Mouse (Mus musculus): ENCODE measurements around the gene Prkn. TPM values are rescaled to one million over a fixed set of nuclear protein-coding genes. Genes with fewer than 3 reads are reported as not detected.

The Prkn gene
- polyA plus RNA-seq, 1 experiment from 2014 or later = 2.3 TPM

- no peaks in the 10 kb centered on the region for H3K27me3 ChIP-seq (ENCODE audit: control insufficient read depth, insufficient read depth, low read length)
- no peak overlapping the region for H3K9ac ChIP-seq (ENCODE audit: low read length)
- H3K4me2 ChIP-seq (replicated peaks; ENCODE audit: low read depth) = no peak overlapping the region
- H3K4me1 ChIP-seq (replicated peaks; ENCODE audit: control insufficient read depth, insufficient read depth) = no peaks in the 10 kb centered on the region
- no peak for TF ChIP-seq CTCF (IDR thresholded peaks at IDR 0.05; ENCODE audit: low read depth)
- no peak for TF ChIP-seq EP300 (optimal IDR thresholded peaks at IDR 0.05)
- ATAC-seq (ENCODE audit: low FRiP score, low TSS enrichment) = no peak
- H3K4me3 ChIP-seq (ENCODE audit: low read depth, low read length) = no peak overlapping the region
- WGBS = 77% methylated on average over 12 of the region's 12 CpGs
- no peaks in the 10 kb centered on the region for H3K9me3 ChIP-seq (ENCODE audit: control insufficient read depth, low read length)
- no peak for DNase-seq (ENCODE audit: low spot score)
- no peak overlapping the region for H3K27ac ChIP-seq (replicated peaks)
- H3K36me3 ChIP-seq (ENCODE audit: control insufficient read depth, insufficient read depth, low read length) = no peaks in the 10 kb centered on the region
Measured at GRCm38 (mm10) chr17:11730656-11731594, 890.7 kb downstream of the Prkn start.

- WGBS = 79% methylated on average over 12 of the region's 12 CpGs
- TF ChIP-seq EP300 (optimal IDR thresholded peaks at IDR 0.05) (no peak), CTCF (IDR thresholded peaks at IDR 0.05; ENCODE audit: low read depth) (no peak)
- H3K4me3 ChIP-seq (ENCODE audit: low read depth, low read length) = no peak overlapping the region
- H3K36me3 ChIP-seq (ENCODE audit: control insufficient read depth, insufficient read depth, low read length) = no peaks in the 10 kb centered on the region
- no peaks in the 10 kb centered on the region for H3K27me3 ChIP-seq (ENCODE audit: control insufficient read depth, insufficient read depth, low read length)
- H3K9ac ChIP-seq (ENCODE audit: low read length) = no peak overlapping the region
- H3K4me1 ChIP-seq (replicated peaks; ENCODE audit: control insufficient read depth, insufficient read depth) = no peaks in the 10 kb centered on the region
- DNase-seq (ENCODE audit: low spot score) (no peak), ATAC-seq (ENCODE audit: low FRiP score, low TSS enrichment) (no peak)
- H3K27ac ChIP-seq (replicated peaks) = no peak overlapping the region
- no peaks in the 10 kb centered on the region for H3K9me3 ChIP-seq (ENCODE audit: control insufficient read depth, low read length)
- no peak overlapping the region for H3K4me2 ChIP-seq (replicated peaks; ENCODE audit: low read depth)
Measured at GRCm38 (mm10) chr17:11735158-11735877, 895.1 kb downstream of the Prkn start.

- TF ChIP-seq EP300 (optimal IDR thresholded peaks at IDR 0.05) (no peak), CTCF (IDR thresholded peaks at IDR 0.05; ENCODE audit: low read depth) (no peak)
- no peak overlapping the region for H3K27ac ChIP-seq (replicated peaks)
- WGBS = 63% methylated on average over 3 of the region's 3 CpGs
Measured at GRCm38 (mm10) chr17:11736531-11736930, 896.3 kb downstream of the Prkn start.

GRCm38 (mm10) chr17:11737905-11738304 lies 897.7 kb downstream of the Prkn start:
- 93% methylated on average over 10 of the region's 10 CpGs for WGBS
- Histone ChIP-seq H3K4me3 (ENCODE audit: low read depth, low read length) (no peak overlapping the region), H3K9me3 (ENCODE audit: control insufficient read depth, low read length) (no peaks in the 10 kb centered on the region), H3K36me3 (ENCODE audit: control insufficient read depth, insufficient read depth, low read length) (no peaks in the 10 kb centered on the region), H3K4me1 (replicated peaks; ENCODE audit: control insufficient read depth, insufficient read depth) (no peaks in the 10 kb centered on the region), H3K27ac (replicated peaks) (no peak overlapping the region), H3K9ac (ENCODE audit: low read length) (no peak overlapping the region), H3K27me3 (ENCODE audit: control insufficient read depth, insufficient read depth, low read length) (no peaks in the 10 kb centered on the region), H3K4me2 (replicated peaks; ENCODE audit: low read depth) (no peak overlapping the region)
- ATAC-seq (ENCODE audit: low FRiP score, low TSS enrichment) = no peak
- TF ChIP-seq EP300 (optimal IDR thresholded peaks at IDR 0.05) (no peak), CTCF (IDR thresholded peaks at IDR 0.05; ENCODE audit: low read depth) (no peak)
- DNase-seq (ENCODE audit: low spot score) = no peak

More at GRCm38 (mm10) chr17:11736531-11736930, 896.3 kb downstream of the Prkn start:
- H3K4me1 ChIP-seq (replicated peaks; ENCODE audit: control insufficient read depth, insufficient read depth) = no peaks in the 10 kb centered on the region
- H3K9ac ChIP-seq (ENCODE audit: low read length) = no peak overlapping the region
- ATAC-seq (ENCODE audit: low FRiP score, low TSS enrichment) = no peak
- H3K36me3 ChIP-seq (ENCODE audit: control insufficient read depth, insufficient read depth, low read length) = no peaks in the 10 kb centered on the region
- no peak overlapping the region for H3K4me2 ChIP-seq (replicated peaks; ENCODE audit: low read depth)
- DNase-seq (ENCODE audit: low spot score) = no peak
- no peaks in the 10 kb centered on the region for H3K27me3 ChIP-seq (ENCODE audit: control insufficient read depth, insufficient read depth, low read length)
- no peak overlapping the region for H3K4me3 ChIP-seq (ENCODE audit: low read depth, low read length)
- no peaks in the 10 kb centered on the region for H3K9me3 ChIP-seq (ENCODE audit: control insufficient read depth, low read length)

GRCm38 (mm10) chr17:11740716-11741115 lies 900.5 kb downstream of the Prkn start:
- Histone ChIP-seq H3K27ac (replicated peaks) (no peak overlapping the region), H3K4me3 (ENCODE audit: low read depth, low read length) (no peak overlapping the region), H3K4me2 (replicated peaks; ENCODE audit: low read depth) (no peak overlapping the region), H3K9ac (ENCODE audit: low read length) (no peak overlapping the region), H3K9me3 (ENCODE audit: control insufficient read depth, low read length) (no peaks in the 10 kb centered on the region), H3K27me3 (ENCODE audit: control insufficient read depth, insufficient read depth, low read length) (no peaks in the 10 kb centered on the region), H3K36me3 (ENCODE audit: control insufficient read depth, insufficient read depth, low read length) (no peaks in the 10 kb centered on the region), H3K4me1 (replicated peaks; ENCODE audit: control insufficient read depth, insufficient read depth) (no peaks in the 10 kb centered on the region)
- DNase-seq (ENCODE audit: low spot score) (no peak), ATAC-seq (ENCODE audit: low FRiP score, low TSS enrichment) (no peak)
- TF ChIP-seq CTCF (IDR thresholded peaks at IDR 0.05; ENCODE audit: low read depth) (no peak), EP300 (optimal IDR thresholded peaks at IDR 0.05) (no peak)

GRCm38 (mm10) chr17:11741161-11741560 lies 901.0 kb downstream of the Prkn start:
- Histone ChIP-seq H3K27ac (replicated peaks) (no peak overlapping the region), H3K9me3 (ENCODE audit: control insufficient read depth, low read length) (no peaks in the 10 kb centered on the region), H3K27me3 (ENCODE audit: control insufficient read depth, insufficient read depth, low read length) (no peaks in the 10 kb centered on the region), H3K4me3 (ENCODE audit: low read depth, low read length) (no peak overlapping the region), H3K36me3 (ENCODE audit: control insufficient read depth, insufficient read depth, low read length) (no peaks in the 10 kb centered on the region), H3K9ac (ENCODE audit: low read length) (no peak overlapping the region), H3K4me1 (replicated peaks; ENCODE audit: control insufficient read depth, insufficient read depth) (no peaks in the 10 kb centered on the region), H3K4me2 (replicated peaks; ENCODE audit: low read depth) (no peak overlapping the region)
- ATAC-seq (ENCODE audit: low FRiP score, low TSS enrichment) (no peak), DNase-seq (ENCODE audit: low spot score) (no peak)
- TF ChIP-seq CTCF (IDR thresholded peaks at IDR 0.05; ENCODE audit: low read depth) = no peak
- no peak for TF ChIP-seq EP300 (optimal IDR thresholded peaks at IDR 0.05)
- WGBS = 88% methylated on average over 5 of the region's 5 CpGs
